Mouse (Mus musculus): ENCODE data around the gene Mgst1.

The Mgst1 gene

GRCm38 (mm10) chr6:138139930-138140329 lies at the start of gene Mgst1:
Mgst1 (plus strand) TSS chr6:138140316.
- no peak for DNase-seq (ENCODE audit: extremely low spot score, low read depth, low spot score)

GRCm38 (mm10) chr6:138092432-138092831 lies 47.7 kb upstream of the Mgst1 start:
- DNase-seq (ENCODE audit: extremely low spot score, low read depth, low spot score) = no peak

- no peak for DNase-seq (ENCODE audit: extremely low spot score, low read depth, low spot score)
Measured at GRCm38 (mm10) chr6:138095060-138095459, 45.1 kb upstream of the Mgst1 start.

GRCm38 (mm10) chr6:138099646-138100045 lies 40.5 kb upstream of the Mgst1 start:
- no peak for DNase-seq (ENCODE audit: extremely low spot score, low read depth, low spot score)

GRCm38 (mm10) chr6:138101843-138102242 lies 38.3 kb upstream of the Mgst1 start:
- no peak for DNase-seq (ENCODE audit: extremely low spot score, low read depth, low spot score)

- DNase-seq (ENCODE audit: extremely low spot score, low read depth, low spot score) = no peak
Measured at GRCm38 (mm10) chr6:138102940-138103339, 37.2 kb upstream of the Mgst1 start.

- no peak for DNase-seq (ENCODE audit: extremely low spot score, low read depth, low spot score)
Measured at GRCm38 (mm10) chr6:138104559-138104958, 35.6 kb upstream of the Mgst1 start.

GRCm38 (mm10) chr6:138117496-138117895 lies 22.6 kb upstream of the Mgst1 start:
- DNase-seq (ENCODE audit: extremely low spot score, low read depth, low spot score) = no peak

GRCm38 (mm10) chr6:138128392-138129335 lies 11.5 kb upstream of the Mgst1 start:
- no peak for DNase-seq (ENCODE audit: extremely low spot score, low read depth, low spot score)

GRCm38 (mm10) chr6:138130541-138130940 lies 9.6 kb upstream of the Mgst1 start:
- no peak for DNase-seq (ENCODE audit: extremely low spot score, low read depth, low spot score)

GRCm38 (mm10) chr6:138140336-138140735 lies 220 bp downstream of the Mgst1 start:
- no peak for DNase-seq (ENCODE audit: extremely low spot score, low read depth, low spot score)

- no peak for DNase-seq (ENCODE audit: extremely low spot score, low read depth, low spot score)
Measured at GRCm38 (mm10) chr6:138141111-138141592, 1.0 kb downstream of the Mgst1 start.

GRCm38 (mm10) chr6:138142604-138143003 lies 2.5 kb downstream of the Mgst1 start:
- no peak for DNase-seq (ENCODE audit: extremely low spot score, low read depth, low spot score)

GRCm38 (mm10) chr6:138143450-138143849 lies 3.3 kb downstream of the Mgst1 start:
- DNase-seq (ENCODE audit: extremely low spot score, low read depth, low spot score) = no peak

GRCm38 (mm10) chr6:138153111-138153510 lies 13.0 kb downstream of the Mgst1 start:
- DNase-seq (ENCODE audit: extremely low spot score, low read depth, low spot score) = no peak

GRCm38 (mm10) chr6:138163920-138164319 lies 23.8 kb downstream of the Mgst1 start:
- no peak for DNase-seq (ENCODE audit: extremely low spot score, low read depth, low spot score)

- DNase-seq (ENCODE audit: extremely low spot score, low read depth, low spot score) = no peak
Measured at GRCm38 (mm10) chr6:138171480-138172224, 31.5 kb downstream of the Mgst1 start.

Data from hindlimb bud, embryonic 11.5 days (tissue).